Mouse (Mus musculus) cerebellum, postnatal 4 days (tissue): ENCODE results near the gene Slc2a13.

Experiments
- DNase-seq, 2 experiments: peaks; one replicate each; pipeline ENCODE4 v3.0.0; 2022; ENCODE audit warnings: low spot score in 2 of 2, mixed read lengths in 1 of 2

The Slc2a13 gene

DNA sequence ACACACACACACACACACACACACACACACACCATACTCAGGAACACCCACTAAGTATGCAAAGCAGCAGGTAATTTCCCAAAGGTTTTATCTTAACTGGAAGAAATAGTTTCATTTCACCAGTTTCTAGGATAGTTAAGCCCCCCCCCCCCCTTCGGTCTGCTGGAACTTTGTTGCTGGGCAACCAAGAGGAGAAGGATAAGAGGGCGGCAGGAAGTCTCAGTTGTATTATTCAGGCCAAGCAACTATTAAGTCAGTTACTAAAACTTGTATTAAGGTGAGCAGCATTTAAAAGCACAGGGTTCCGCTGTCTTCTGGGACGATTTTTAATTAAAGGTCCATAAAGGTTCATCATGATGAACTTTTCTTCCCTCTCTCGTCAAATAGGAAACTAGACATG, 198.6 kb downstream of the Slc2a13 start:
- no peak for DNase-seq

DNA sequence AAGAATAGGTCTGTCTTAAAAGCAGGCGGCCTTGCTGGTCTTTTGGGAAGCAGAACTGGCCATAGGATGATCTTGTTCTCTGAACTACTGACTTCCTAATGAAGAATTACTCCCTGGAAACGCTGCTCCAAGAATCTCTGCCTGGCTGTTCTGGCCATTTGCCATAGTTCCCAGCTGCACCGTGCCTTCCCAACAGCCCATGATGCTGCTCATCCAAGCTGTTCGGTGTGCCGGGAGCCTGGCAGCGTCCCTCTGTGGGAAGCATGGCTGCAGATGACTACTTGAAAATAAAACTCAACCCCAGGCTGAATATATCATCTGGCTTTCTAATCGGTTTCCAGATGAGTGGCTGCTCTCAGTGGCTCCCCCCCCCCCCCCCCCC, 199.9 kb downstream of the Slc2a13 start:
- peak; percentile 51 to 83 for DNase-seq

DNA sequence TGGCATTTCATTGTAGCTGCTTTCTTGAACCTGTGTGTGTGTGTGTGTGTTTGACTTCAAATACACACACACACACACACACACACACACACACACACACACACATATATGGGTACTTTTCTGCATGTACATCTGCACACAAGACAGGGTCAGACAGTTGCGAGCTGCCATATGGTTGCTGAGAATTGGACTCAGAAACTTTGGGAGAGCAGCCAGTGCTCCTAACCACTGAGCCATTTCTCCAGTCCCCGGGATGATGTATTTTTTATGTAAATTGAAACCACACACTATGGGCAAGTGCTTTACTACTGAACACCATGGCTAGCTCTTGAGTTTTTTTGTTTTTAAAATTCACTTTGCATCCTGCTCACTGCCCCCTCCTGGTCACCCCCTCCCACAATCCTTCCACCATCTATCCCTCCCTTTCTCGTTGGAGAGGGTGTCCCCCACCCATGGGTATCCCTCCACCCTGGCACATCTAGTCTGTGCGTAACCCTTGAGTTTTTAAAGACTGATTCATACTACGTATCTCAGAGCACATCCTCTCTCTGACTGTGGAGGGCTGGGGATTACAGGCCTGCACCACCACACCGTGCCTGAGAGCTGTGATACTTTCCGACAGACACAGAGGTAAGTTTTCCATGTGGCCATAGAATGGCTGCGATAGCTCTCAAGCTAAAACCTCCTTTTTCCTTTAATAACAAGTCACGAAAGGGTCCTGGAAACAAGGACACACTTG, 200.4 kb downstream of the Slc2a13 start:
- DNase-seq: no peak

DNA sequence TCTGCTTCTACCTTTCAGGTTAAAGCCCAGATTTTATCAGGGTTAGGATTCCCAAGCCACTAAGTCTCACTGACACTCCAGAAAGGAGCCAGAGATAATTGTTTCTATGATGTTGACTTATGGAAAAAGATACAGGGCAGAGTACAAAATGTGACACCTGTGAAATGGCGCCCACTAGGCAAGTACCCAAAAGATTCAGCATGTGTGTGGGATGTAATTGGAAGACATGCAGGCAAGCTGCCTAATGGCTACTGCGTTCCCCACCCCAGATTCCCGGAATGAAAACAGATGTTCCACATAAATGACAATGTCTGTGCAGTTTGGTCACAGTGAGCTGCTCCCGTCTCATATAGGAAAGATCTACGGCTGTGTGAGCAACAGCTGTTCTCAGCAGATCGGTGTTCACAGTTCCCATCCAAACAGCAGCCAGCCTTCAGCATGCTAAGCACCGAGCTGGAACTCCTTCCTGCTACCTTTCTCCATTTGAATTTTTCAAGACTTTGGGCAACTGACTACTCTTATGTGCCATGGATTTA, 201.1 kb downstream of the Slc2a13 start:
- no peak for DNase-seq

DNA sequence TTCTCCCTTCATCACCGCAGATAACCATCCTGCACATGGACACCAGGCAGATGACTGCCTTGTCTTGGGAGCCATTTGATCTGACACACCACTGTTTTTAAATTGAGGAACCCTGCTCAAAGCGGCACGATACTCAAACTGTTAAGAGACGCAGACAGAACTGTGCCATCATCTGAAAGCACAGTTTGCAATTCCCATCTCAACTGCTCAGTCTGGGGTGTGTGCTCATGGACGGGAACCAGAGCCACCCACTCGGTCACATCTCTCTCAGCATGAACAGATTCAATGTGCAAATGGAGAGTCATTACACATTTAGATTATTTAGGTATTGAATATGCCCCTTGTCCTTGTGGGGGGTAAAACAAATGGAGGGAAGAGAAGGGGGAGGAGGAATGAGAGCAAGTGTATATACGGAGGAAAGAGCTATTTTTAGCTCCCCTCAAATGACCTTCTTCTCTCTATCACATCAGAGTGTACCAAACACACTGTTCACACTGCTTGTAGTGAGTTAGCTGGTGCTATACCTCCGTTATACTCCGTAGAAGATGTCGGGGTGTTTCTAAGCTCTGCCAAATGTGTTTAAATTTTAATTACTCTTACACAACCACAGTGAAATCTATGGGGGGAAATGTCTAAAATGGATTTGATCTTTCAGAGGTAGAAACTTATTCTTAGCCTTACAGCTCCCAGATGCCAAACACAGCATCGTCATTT, 203.2 kb downstream of the Slc2a13 start:
- no peak for DNase-seq

DNA sequence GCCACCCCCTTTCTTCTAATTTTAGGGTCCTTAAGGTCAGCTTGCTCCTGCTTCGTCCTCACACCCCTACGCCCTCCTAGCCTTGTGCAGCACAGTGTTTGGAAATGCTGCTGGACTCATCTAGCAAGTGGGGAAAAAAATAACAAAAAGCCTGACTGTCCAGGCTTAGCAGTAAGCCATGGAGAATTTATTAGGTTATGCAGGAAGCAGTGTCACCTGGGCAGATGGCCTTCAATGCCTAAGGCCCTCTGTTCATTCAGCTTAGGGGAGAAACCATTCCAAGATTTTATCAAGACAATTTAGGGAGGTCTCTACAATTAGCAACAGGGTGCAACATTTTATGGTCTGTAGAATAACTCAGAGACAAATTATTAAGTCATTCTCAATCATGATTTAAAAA, 212.6 kb downstream of the Slc2a13 start:
- no peak for DNase-seq

DNA sequence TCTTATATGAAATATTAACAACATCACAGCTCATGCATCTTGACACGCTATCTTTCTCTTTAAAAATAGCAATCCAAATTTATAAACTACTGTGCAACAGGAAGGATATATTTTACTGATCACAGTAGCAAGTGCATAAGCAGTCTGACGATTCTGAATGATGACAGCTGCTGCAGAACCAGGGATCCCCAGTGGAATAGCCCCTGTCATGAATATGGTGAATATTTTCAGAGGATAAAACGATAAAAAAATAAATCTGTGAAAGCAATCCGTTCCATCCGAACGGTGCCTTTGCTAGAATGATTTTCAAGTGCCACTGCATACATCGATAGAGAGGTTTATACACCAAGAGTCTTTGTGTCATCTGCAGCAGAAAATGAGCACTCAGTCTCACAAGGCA, 222.1 kb downstream of the Slc2a13 start:
- no peak for DNase-seq

DNA sequence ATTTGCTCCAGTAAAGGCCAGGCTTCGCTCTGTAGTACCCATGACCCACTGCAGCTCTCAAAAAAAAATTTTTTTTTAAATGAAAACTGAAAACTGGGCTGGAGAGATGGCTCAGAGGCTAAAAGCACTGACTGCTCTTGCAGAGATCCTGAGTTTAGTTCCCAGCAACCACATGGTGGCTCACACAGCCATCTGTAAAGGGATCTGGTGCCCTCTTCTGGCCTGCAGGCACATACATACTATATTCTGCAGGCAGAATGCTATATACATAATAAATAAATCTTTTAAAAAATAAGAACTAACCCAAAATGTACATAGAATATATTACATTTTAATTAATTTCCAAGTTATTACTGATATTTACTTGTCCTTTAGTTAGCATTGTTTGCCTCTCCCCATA, 234.7 kb downstream of the Slc2a13 start:
- no peak for DNase-seq

DNA sequence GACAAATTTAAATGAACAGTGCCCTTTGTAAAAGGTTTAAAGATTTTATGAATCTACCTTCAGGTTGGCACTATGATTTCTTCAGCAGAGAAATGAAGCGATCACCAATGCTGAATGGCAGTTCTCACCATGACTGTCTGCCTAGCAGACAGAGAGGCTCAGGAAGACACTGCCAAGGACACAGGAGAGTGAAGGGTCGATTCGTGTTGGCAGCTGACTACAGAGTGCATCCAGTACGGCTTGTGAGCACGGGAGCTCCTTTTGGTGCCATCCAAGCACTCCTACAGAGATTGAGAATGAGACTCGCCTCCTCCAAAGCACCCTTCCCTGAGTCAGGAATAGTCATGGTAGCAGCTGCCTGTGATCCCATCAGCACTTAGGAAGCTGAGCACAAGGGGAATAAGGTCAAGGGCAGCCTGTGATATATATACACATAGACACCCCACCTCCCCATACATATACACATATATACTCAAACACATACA, 238.6 kb downstream of the Slc2a13 start:
- peak in 1 of 2 experiments; percentile 8 for DNase-seq

DNA sequence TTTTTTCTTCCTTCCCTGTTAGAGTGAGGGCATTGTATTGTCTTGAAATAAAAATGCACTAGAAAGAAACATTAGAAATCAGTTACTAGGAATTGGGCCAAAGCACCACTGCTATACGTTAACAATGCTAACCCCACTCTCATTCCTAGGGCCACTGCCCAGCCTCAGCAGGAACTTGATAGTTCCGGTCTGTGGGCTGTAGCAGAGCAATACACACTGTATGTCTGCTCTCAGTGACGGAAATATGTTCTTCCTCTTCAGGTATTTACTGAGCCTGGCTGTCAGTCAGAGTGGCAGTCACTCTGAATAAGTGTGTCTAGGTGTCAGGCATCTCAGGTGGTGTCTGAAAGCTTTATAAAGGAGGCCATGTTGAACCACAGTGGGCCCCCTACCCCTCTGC, 245.3 kb downstream of the Slc2a13 start:
- DNase-seq: no peak

DNA sequence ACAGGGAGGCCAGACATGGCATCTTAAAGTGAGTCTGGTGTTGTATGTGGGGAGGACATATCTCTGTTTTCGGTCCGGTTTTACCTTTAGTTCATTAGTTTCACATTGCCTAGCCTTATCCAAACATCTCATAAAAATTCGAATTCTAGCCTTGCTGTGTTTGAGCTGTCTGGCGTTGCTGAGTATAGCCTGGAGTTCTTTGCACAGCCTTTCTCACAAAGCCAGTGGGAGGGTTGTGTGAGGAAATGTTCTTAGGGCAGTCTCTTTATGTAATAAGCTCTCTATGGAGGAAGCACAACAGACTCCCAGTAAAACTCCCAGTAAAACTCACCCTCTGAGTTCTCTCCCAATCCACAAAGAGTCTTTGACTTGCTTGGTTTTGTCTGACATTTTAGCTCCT, 246.0 kb downstream of the Slc2a13 start:
- no peak for DNase-seq

DNA sequence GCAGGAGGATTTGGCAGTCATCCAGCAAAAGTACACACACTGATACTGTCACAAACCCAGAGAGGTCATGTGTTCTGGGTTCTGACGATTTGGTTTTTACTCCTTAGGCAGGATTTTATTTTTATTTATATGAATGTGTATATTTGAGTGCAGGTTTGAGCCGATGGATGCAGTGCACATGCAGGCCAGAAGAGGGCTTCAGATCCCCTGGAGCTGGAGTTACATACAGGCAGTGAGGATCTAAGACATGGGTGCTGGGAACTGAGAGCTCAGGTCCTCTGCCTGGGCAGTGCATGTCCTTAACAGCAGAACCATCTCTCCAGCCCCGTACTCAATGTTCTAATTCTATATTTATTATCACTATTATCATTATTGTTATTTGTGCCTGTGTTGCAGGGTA, 253.7 kb downstream of the Slc2a13 start:
- no peak for DNase-seq

DNA sequence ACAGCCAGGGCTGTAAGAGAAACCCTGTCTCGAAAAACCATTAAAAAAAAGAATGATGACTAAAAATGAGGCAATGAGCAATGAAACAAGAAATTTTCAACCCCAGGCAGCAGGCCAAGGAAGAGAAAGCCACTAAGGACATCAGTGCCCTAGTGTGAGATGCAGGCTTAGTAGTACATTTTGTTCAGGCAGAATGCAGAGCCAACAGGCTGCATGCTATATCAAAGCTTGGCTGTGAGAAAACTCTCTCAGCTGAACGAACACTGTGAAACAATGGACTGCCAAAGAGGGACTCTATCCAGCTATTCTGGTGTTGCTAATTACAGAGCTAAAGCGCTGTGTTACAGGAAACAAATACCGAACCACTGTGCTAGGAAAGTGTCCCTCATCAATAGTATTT, 256.1 kb downstream of the Slc2a13 start:
- DNase-seq: no peak

DNA sequence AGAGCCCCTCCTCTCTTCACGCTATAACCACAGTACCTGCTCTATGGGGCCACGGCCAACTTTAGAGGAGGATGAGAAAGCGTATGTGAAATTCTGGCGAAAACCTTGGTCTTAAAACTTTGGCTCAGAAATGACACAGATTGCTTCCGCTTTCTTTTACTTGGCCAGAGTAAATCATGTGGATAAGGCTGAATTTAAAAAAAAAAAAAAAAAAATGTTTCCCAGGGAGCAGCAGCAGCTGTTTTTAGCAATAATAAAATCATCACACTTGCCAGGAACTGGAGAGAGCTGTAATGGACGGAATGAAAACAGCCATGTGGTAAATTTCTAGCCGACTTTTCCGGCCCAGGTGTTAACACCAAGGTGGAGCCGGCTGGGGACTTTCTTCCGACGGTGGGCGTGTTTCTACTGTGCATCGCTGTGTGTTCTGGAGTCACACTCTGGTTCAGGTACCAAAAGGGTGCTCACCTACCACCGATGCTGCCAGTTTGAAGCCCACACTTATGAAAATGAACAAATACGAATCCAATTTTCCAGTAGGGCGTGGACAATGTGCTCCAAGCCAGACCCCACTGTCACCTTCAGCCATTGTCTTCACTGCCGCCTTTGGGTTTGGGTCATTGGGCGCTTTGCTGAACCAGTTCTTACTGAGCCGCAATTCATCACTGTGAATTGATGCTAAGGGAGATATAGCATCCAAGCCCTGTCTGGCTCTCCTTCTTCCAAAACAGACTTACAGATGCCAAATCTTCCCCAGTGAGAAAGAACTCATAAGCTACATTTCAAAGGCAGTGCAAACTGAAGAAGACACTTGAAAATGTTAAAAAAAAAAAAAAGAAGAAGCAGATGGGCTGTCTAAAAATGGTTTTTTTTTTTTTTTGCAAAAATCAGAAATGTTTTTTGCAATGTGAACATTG, 258.4 kb downstream of the Slc2a13 start:
- DNase-seq: no peak

DNA sequence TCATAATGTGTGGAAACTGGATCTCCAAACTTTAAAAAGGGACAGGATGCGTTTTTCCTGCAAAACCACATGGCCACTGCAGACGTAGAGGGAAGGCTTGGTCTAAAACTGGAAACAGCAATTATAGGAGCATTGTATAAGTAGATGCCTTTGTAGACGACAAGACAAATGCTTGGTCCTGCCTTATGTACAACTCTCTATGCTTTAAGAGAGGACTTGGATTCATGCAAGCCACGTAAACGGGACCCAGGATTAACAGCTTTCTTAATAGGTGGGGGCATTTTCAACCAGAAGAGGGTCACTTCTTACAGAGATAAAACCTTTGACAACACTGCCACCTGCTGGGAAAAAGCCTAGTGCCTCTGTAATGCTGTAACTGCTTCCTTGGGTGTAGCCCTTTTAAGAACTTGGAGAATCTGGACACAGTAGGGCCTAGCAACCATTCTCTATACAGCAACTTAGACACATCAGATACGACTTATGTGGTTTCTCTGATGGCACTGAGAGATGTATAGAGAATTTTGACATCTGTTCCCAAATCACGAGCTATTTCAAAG, 268.7 kb downstream of the Slc2a13 start:
- DNase-seq: peak in 1 of 2 experiments; percentile 31

DNA sequence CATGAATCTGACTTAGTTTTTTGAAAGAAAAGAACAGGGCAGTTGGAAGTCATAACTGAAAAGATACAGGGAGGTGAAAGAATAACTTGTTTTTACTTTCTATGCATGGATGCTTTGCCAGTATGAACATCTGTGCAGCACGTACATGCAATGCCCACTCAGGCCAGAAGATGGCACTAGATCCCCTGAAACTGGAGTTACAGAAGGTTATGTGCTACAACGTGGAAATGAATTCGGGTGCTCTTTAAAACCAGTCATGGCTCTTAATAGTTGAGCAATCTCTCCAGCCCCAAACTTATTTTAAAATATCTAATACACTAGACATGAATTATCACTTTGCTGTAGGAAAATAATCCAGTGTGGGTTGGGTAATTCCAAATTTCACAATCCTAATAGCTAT, 271.7 kb downstream of the Slc2a13 start:
- peak; percentile 93 to 95 for DNase-seq

DNA sequence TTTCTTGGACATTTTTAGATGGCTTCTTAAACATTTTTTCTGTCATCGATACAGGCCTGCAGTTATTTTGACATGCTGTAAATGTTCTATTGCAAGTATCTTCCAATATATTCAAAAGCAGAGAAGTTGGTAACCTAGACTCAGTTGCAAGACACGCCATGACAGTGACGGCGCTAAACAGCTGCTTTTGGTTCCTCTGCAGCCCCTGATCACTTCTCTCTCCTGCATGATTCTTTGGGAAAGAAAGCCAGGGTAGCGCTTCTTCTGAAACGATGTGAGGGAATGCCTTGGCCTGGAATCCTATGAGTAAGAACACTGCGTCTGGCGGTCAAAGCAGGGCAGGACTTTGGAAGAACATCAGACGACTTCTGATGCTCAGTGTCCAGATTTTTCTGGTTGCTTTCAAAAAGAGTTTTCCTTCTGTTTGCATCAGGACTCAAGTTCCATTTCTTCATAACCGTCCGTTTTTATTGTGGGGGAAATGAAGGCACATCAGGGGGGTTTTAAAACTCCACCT, 273.7 kb downstream of the Slc2a13 start:
- DNase-seq: no peak

DNA sequence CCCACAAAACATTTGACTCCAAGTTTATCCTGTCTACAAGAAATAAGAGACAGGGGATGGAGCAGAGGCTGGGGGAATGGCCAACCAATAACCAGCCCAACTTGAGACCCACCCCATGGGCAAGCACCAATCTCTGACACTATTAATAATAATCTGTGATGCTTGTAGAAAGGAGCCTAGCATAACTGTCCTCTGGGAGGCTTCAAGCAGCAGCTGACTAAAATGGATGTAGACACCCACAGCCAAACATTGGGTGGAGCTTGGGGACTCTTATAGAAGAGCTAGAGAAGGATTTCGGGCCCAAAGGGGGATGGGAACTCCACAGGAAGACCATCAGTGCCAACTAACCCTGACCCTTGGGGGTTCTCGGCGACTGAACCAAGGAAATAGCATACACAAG, 289.6 kb downstream of the Slc2a13 start:
- no peak for DNase-seq

DNA sequence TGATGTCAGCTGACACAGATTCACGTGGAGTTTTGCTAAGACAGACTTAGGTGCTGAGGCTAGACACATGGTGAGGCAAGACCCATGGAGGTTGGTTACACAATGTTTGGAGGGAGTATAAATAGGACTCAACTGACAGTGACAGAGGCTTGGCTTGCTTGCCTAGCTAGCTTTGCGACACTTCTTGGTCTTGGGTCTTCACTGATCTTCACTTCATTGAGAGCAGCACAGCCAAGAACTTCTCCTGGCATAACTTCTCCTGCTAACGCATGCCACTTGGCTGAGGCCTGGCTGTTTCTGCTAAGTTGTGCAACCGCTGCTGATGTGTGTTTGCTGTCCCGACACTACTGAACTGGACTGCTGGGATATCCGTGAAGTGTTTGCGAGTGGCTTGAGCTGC, 290.2 kb downstream of the Slc2a13 start:
- no peak for DNase-seq

DNA sequence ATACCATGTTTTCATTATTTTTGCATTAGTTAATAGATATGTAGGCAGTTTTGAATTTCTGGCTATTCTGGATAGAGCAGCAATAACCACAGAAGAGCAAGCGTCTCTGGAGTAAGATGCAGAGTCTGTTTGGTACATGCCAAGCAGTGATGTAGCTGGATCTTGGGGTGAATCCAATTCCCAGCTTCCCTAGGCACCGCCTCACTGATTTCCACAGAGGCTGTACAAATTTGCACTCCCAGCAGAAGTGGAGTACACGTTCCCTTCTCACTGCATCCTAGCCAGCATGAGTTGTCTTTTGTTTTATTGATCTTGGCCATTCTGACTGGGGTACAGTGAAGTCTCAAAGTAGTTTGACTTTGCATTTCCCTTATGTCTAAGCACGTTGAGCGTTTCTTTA, 291.5 kb downstream of the Slc2a13 start:
- DNase-seq: no peak

DNA sequence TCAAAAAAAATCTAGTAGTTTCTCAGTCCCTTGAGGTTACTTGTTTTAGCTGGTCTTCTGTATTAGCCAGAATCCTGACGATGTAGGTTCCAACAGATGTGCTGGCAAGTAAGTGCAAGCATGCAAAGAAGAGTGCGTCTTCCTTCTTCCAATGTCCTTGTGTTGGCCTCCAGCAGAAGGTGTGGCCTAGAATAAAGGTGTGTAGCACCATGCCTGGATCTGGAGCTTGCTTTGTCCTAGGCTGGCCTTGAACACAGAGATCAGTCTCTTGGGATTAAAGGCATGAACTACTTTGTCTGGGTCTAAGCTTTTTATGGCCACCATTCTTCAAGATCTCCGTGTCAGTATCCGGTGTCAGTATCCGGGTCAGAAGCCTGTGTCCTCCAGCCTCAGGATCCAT, 293.5 kb downstream of the Slc2a13 start:
- DNase-seq: no peak
